Mouse (Mus musculus): ENCODE data around the gene Dpp10.

DNA sequence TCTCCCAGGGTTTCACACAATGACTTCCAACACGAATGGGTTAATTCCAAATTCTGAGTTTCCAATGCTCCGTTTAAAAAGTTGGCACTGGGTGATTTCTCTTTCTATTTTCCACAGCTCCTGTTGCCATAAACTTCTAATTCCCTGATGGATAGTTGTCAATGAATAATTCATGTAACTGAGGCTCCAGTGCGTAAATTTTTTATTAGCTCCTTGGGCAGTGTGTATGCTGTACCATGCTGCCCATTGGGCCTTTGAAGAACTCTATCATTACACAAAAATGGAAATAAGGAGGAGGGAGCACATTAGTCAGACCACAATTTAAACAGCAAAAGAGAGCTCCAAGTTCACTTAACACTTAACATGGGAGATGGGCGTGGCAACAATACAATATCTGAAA is 99.2 kb downstream of the Dpp10 start:
- TF ChIP-seq CTCF (IDR thresholded peaks at IDR 0.05) (no peak), EP300 (IDR thresholded peaks at IDR 0.05) (no peak)

Data from lung, postnatal 0 days (tissue).